Mouse (Mus musculus): ENCODE measurements around the gene Pdha2. TPM values are rescaled to one million over a fixed set of nuclear protein-coding genes. Genes with fewer than 3 reads are reported as not detected.

Pdha2 gene
- polyA plus RNA-seq, 1 experiment = not detected

DNA sequence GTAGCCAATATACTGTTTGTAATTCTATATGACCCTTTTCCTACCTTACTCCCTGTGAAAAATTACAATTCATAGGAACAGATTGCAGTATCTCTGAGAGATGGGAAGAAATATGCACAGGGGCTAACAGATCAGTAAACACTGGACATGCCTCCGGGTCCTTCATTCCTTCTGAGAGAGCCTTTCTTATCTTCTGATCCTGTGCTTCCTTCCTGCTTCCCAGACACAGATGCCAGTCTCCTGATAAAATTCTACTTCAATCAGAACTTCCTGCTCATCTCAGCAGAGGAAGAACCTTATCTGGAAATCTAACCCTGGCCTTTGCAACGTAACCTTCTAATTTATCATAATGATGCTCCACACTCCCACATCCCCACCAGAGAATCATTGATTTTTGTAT is 6.4 kb upstream of the Pdha2 start:
- WGBS = 34% methylated on average over 2 of the region's 2 CpGs
- Histone ChIP-seq H3K27me3 (ENCODE audit: control insufficient read depth, insufficient read depth, low read length) (no peaks in the 10 kb centered on the region), H3K4me1 (ENCODE audit: control insufficient read depth, insufficient read depth, insufficient read length) (no peaks in the 10 kb centered on the region), H3K36me3 (ENCODE audit: control insufficient read depth, insufficient read depth, low read length) (no peaks in the 10 kb centered on the region), H3K4me3 (ENCODE audit: extremely low read depth, insufficient read depth, insufficient read length) (no peak overlapping the region), H3K27ac (ENCODE audit: insufficient read depth, low read length) (no peak overlapping the region)
- no peak for DNase-seq (ENCODE audit: low read depth in 1 of 2, low spot score in 2 of 2)
- TF ChIP-seq POLR2A (IDR thresholded peaks at IDR 0.05; ENCODE audit: low read depth, low read length) (no peak), CTCF (IDR thresholded peaks at IDR 0.05; ENCODE audit: extremely low read depth, insufficient read depth, insufficient read length, insufficient replicate concordance) (no peak)

DNA sequence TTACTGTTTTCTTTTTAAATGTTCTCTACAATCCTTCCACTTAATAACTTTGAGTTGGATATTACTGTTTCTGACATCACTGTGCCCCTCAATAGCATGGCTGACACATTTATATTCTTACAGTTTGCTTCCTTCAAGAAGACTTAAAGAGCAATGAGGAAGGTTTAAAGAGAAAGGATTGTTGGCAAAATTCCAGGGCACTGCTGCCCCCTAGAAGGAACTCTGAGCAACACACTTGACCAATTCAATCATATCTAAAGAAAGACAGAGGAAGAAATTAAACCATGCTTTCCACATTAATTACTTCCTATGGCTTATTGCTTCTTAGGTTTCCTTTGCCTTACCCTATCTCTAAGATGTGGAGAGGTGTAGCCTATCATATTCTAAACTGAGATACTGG is 4.8 kb upstream of the Pdha2 start:
- H3K4me1 ChIP-seq (ENCODE audit: control insufficient read depth, insufficient read depth, insufficient read length) = no peaks in the 10 kb centered on the region
- no peak overlapping the region for H3K27ac ChIP-seq (ENCODE audit: insufficient read depth, low read length)
- no peak for DNase-seq (ENCODE audit: low read depth in 1 of 2, low spot score in 2 of 2)
- H3K27me3 ChIP-seq (ENCODE audit: control insufficient read depth, insufficient read depth, low read length) = no peaks in the 10 kb centered on the region
- H3K4me3 ChIP-seq (ENCODE audit: extremely low read depth, insufficient read depth, insufficient read length) = no peak overlapping the region
- TF ChIP-seq POLR2A (IDR thresholded peaks at IDR 0.05; ENCODE audit: low read depth, low read length) = no peak
- TF ChIP-seq CTCF (IDR thresholded peaks at IDR 0.05; ENCODE audit: extremely low read depth, insufficient read depth, insufficient read length, insufficient replicate concordance) = no peak
- H3K36me3 ChIP-seq (ENCODE audit: control insufficient read depth, insufficient read depth, low read length) = no peaks in the 10 kb centered on the region

DNA sequence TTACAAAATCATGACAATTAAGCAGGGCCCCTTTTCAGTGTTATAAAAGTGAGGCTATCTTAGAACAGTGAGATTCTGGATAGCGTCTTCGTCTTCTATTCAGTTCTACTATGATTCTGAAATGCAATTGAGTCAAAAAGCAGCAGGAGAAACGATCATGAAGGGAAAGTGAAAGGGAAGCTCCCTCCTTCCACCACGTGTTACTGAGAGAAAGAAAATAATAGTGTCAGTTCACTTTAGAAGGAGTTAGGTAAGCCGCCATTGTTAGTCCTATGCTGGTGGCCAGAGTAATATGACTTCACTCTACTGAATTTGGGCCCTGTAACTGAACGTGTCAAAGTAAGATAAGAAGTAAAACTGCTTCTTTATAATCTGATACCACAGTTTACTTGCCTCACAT is 4.1 kb upstream of the Pdha2 start:
- WGBS = 73% methylated on average over 6 of the region's 6 CpGs
- Histone ChIP-seq H3K27ac (ENCODE audit: insufficient read depth, low read length) (no peak overlapping the region), H3K4me1 (ENCODE audit: control insufficient read depth, insufficient read depth, insufficient read length) (no peaks in the 10 kb centered on the region), H3K27me3 (ENCODE audit: control insufficient read depth, insufficient read depth, low read length) (no peaks in the 10 kb centered on the region), H3K36me3 (ENCODE audit: control insufficient read depth, insufficient read depth, low read length) (no peaks in the 10 kb centered on the region), H3K4me3 (ENCODE audit: extremely low read depth, insufficient read depth, insufficient read length) (no peak overlapping the region)
- TF ChIP-seq CTCF (IDR thresholded peaks at IDR 0.05; ENCODE audit: extremely low read depth, insufficient read depth, insufficient read length, insufficient replicate concordance) (no peak), POLR2A (IDR thresholded peaks at IDR 0.05; ENCODE audit: low read depth, low read length) (no peak)
- DNase-seq (ENCODE audit: low read depth in 1 of 2, low spot score in 2 of 2) = no peak

DNA sequence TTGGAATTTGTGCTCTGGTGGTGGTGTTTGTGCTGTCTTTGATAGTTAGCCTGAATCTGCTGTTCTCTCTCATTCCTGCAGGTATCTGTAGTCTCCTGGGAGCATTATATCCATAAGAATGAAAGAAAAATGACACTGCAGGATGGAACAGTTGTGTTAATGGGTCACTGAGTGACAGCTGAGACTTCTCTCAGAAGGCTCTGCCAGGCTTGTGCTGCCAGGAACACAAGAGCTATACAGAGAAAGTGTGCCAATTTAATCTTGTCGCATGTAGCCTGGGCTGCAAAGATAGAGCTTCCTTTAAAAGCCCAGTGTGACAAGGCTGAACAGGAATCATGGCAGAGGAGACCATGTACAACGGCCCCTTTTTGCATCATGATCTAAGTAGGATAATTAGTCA is 2.6 kb upstream of the Pdha2 start:
- Histone ChIP-seq H3K4me3 (ENCODE audit: extremely low read depth, insufficient read depth, insufficient read length) (no peak overlapping the region), H3K4me1 (ENCODE audit: control insufficient read depth, insufficient read depth, insufficient read length) (no peaks in the 10 kb centered on the region), H3K27me3 (ENCODE audit: control insufficient read depth, insufficient read depth, low read length) (no peaks in the 10 kb centered on the region), H3K27ac (ENCODE audit: insufficient read depth, low read length) (no peak overlapping the region), H3K36me3 (ENCODE audit: control insufficient read depth, insufficient read depth, low read length) (no peaks in the 10 kb centered on the region)
- 85% methylated on average over 2 of the region's 2 CpGs for WGBS
- no peak for DNase-seq (ENCODE audit: low read depth in 1 of 2, low spot score in 2 of 2)
- no peak for TF ChIP-seq POLR2A (IDR thresholded peaks at IDR 0.05; ENCODE audit: low read depth, low read length)
- no peak for TF ChIP-seq CTCF (IDR thresholded peaks at IDR 0.05; ENCODE audit: extremely low read depth, insufficient read depth, insufficient read length, insufficient replicate concordance)

DNA sequence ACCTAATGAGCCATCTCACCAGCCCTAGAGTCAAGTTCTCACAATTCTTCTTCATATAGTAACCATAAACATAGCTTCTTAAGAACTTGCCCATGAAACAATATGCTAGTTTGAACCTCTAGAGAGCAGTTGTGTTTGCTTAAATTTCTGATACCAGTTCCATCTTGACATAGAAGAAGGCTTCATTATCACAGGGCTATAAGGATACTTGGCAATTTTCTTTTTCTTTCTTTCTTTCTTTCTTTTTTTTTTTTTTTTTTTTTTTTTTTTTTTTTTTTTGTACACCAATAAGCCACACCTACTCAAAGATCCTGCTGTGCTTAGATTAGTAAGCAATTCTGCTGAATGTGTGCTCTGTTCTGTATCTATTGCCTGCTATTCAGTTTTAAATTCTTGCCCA is 2.0 kb upstream of the Pdha2 start:
- no peak for DNase-seq (ENCODE audit: low read depth in 1 of 2, low spot score in 2 of 2)
- H3K27ac ChIP-seq (ENCODE audit: insufficient read depth, low read length) = no peak overlapping the region
- no peaks in the 10 kb centered on the region for H3K4me1 ChIP-seq (ENCODE audit: control insufficient read depth, insufficient read depth, insufficient read length)
- no peak overlapping the region for H3K4me3 ChIP-seq (ENCODE audit: extremely low read depth, insufficient read depth, insufficient read length)
- TF ChIP-seq CTCF (IDR thresholded peaks at IDR 0.05; ENCODE audit: extremely low read depth, insufficient read depth, insufficient read length, insufficient replicate concordance) (no peak), POLR2A (IDR thresholded peaks at IDR 0.05; ENCODE audit: low read depth, low read length) (no peak)
- H3K36me3 ChIP-seq (ENCODE audit: control insufficient read depth, insufficient read depth, low read length) = no peaks in the 10 kb centered on the region
- H3K27me3 ChIP-seq (ENCODE audit: control insufficient read depth, insufficient read depth, low read length) = no peaks in the 10 kb centered on the region

DNA sequence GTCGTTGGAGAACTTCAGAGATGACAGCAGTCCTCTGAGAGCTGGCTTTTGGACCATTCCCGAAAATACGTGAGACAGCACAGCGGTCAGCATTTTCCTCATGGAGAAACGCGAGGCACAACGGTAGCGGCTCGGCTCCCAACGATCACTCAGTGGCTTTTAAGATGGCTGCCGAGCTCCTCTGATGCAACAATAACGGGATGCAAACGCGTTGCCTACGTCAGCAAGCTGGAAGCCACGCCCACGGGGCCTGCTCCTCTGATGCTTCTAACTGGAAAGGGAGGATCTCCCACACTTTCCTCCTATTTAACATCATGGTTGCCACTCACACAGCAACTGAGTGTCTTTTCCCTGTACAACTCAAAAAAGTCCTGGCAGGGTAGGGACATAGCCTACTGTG is 511 bp downstream of the Pdha2 start:
- TF ChIP-seq POLR2A (IDR thresholded peaks at IDR 0.05; ENCODE audit: low read depth, low read length) (no peak), CTCF (IDR thresholded peaks at IDR 0.05; ENCODE audit: extremely low read depth, insufficient read depth, insufficient read length, insufficient replicate concordance) (no peak)

DNA sequence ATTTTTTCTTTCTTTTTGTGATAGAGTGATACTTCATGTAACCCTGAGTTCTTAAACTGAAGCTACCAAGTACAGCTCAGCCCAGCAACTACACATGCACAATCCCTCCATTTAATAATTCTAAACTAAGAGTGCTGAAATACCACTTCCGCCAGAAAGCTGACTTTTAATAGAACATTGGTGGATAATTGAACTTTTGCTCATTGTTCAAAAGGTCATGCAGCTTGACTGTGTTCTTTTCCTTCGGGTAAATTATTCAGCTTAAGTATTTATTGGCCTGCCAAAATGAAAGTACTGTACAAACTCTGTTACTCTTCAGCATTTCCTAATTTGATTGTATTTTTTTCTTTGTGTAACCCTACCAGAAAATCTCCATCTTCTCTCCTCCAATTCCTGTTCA is 10.4 kb downstream of the Pdha2 start:
- Histone ChIP-seq H3K27me3 (ENCODE audit: control insufficient read depth, insufficient read depth, low read length) (no peaks in the 10 kb centered on the region), H3K4me1 (ENCODE audit: control insufficient read depth, insufficient read depth, insufficient read length) (no peaks in the 10 kb centered on the region), H3K36me3 (ENCODE audit: control insufficient read depth, insufficient read depth, low read length) (no peaks in the 10 kb centered on the region), H3K27ac (ENCODE audit: insufficient read depth, low read length) (no peak overlapping the region), H3K4me3 (ENCODE audit: extremely low read depth, insufficient read depth, insufficient read length) (no peak overlapping the region)
- no peak for DNase-seq (ENCODE audit: low read depth in 1 of 2, low spot score in 2 of 2)
- TF ChIP-seq POLR2A (IDR thresholded peaks at IDR 0.05; ENCODE audit: low read depth, low read length) (no peak), CTCF (IDR thresholded peaks at IDR 0.05; ENCODE audit: extremely low read depth, insufficient read depth, insufficient read length, insufficient replicate concordance) (no peak)
- WGBS = 71% methylated on average over 2 of the region's 2 CpGs

More for the DNA sequence above, 511 bp downstream of the Pdha2 start:
- WGBS = 93% methylated on average over 17 of the region's 17 CpGs
- Histone ChIP-seq H3K27ac (ENCODE audit: insufficient read depth, low read length) (no peak overlapping the region), H3K4me1 (ENCODE audit: control insufficient read depth, insufficient read depth, insufficient read length) (no peaks in the 10 kb centered on the region), H3K27me3 (ENCODE audit: control insufficient read depth, insufficient read depth, low read length) (no peaks in the 10 kb centered on the region), H3K36me3 (ENCODE audit: control insufficient read depth, insufficient read depth, low read length) (no peaks in the 10 kb centered on the region), H3K4me3 (ENCODE audit: extremely low read depth, insufficient read depth, insufficient read length) (no peak overlapping the region)
- no peak for DNase-seq (ENCODE audit: low read depth in 1 of 2, low spot score in 2 of 2)
